Mouse (Mus musculus) retina, adult 2 months (tissue): ENCODE data around the gene Fat3.

Experiments used
- DNase-seq: peaks from one replicate; pipeline ENCODE4 v3.0.0-alpha.2; 2012; ENCODE audit warnings: low read depth, low spot score

Fat3 gene

DNA sequence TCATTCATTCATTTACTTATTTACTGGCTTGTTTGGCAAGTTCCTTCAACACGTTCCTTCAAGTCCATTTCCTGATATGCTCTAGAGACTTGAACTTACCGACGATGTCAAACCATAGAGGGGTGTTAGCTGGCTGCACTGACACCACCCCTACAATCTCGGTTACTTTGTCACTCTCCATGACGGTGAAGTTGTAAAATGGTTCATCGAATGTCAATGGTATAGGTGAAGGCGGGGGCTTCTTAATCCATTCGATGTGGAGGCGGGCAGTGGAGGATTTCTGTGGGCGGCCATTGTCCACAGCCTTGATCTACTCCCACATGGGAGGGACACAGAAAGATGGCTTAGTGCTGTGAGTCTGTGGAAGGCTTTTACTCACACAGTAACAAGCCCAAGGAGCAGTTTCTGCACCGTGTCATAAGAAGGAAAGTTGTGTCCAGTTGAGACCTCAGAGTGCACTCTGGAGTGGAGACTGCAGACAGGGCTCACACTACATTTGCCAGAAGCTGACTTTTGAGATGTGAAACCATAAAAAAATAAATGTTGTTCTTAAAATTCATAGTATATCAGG is 471.3 kb downstream of the Fat3 start:
- no peak for DNase-seq

DNA sequence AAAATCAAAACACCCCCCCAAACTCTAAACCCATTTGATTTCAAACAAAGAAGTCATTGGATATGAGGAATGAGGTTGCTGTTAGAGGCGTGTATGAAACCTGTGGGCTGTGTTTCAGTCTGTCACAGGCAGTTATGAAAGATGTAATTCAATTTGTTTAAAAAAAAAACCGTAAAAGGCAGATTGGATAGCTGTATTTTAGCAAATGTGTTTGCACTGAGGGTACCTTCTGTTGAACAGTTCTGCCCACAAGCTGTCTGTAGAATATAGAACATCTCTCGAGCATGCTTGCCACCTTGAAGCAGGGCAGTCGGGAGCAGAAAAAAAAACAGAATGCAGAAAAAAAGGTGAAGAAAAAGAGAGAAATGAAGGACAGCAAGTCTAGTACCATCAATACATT is 472.0 kb downstream of the Fat3 start:
- no peak for DNase-seq

DNA sequence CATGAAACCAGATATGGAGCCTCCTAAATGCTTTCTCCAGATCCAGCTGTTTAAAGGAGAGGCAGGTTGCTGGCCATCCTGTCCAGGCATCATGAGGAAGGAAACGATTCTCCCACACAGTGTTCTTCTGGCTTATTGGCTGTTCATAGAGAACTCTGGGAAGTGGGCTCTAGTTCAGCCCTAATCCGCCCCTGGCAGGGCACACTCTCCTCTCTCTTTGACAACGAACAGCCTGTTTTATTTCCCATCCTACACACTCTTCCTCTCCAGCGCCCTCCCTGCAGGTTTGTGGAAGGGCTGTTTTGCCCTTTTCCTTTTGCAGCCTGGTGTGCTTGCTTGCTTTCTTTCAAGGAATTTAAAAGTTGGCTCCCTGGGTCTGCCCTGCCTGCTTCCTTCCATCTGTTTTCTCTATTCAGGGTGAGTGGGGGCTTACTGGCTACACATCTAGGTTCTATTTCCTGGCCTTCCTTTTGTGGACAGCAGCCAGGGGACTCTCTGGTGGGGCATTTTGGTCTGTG is 472.6 kb downstream of the Fat3 start:
- DNase-seq: no peak

DNA sequence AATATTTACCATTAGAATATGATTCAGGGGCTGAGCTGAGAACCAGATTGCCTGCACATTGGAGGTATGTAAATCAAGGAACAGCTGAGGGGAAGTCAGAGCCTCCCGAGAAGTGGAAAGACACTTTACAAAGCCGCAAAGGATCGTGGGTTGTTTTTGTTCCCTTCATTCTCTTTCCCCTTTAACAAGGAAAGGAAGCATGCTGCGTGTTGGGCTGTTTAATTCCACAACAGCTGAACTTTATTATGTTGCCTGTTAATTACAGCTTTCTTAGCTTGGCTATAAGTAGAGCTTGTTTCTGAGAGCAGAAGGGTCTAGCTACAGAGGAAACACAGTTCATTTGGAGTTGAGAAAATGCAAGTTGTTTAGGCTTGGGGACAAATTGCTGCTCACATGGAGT is 475.0 kb downstream of the Fat3 start:
- no peak for DNase-seq

DNA sequence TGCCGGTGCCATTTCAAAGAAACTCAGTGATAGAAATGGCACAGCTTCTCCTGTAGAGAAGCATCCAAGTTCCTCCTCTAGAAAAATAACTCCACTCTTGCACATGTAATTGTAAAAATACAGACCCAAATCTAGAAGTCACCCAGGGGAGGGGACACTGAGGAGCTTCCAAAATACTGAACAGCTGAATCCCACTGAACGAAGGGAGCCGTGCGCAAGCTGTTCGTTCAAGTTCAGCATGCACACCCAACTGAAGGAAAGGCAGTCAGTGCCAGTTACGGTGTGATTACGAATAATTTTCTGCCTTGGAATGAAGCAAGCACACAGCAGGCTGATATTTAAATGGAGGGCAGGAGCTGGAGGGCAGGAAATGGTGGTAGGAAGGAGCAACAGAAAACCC is 476.4 kb downstream of the Fat3 start:
- no peak for DNase-seq

DNA sequence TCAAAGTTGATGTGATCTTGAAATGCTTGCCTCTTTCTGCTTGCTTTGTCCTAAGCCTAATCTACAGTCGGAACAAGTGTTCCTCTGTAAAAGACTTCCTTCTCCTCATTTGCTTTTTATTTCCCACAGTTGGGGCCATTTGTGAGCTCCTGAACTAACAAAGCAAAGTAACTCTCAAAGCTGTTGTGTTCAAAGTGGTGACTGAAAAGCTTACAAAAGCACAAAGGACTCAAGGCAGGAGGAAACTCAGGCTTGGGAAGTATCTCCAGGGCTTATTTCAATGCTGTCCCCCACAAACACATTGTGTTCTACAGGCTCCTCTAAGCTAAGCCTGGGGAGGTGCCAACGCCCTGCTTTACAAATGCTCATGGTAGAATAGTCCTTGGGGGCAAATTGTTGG is 487.0 kb downstream of the Fat3 start:
- DNase-seq: no peak

DNA sequence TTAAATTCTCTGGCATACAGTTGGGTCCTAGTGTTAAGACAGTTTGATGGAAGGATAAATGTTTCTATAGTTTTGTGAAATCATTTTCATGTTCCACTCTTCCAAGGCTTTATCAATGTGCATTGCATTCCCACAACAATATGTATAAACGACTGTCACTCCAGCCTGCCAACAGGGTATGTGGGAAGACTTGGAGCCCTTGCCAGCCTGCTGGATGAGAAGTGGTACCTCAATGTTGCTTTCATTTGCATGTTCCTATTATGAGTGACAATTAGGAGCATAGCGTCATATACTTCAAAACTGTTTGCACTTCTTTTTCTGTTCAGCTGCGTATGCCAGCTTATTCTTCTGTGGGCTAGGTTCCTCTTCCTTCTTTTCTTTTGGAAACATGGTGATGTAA is 489.7 kb downstream of the Fat3 start:
- no peak for DNase-seq

DNA sequence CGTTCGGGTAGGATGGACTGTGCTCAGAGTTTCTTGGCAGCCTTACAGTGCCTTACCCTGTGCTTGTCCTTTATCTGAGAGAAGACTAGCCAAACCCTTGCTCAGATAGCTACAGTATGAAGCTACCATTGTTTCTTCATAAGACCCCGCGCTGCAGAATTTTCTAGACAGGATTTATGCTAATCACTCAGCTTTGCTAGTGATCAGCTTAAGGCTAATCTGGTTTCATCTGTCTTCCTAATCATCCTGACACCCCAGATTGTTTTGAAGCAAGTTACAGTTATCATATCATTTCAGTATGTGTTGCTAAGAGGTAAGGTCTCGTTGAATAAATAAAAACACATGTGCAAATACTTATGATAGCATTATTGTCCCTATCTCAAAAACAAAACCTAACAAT is 493.6 kb downstream of the Fat3 start:
- no peak for DNase-seq

DNA sequence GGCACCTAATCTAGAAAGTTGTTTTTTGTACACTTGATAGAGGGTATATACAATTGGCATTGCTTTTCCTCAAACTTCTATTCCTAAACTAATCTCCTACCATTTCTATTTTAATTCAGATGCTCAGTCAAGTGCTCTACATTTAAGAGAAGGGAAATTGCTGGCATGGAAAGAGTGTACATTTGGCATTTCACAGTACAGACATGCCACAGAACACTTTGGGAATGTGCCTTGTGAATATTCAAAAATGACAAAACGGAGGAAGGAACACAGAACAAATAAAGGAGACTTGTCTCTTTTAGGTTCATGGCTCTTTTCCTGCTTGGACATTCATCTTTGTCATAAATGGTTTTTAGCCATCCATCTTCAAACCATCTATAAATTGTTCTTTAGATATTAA is 498.1 kb downstream of the Fat3 start:
- DNase-seq: no peak

DNA sequence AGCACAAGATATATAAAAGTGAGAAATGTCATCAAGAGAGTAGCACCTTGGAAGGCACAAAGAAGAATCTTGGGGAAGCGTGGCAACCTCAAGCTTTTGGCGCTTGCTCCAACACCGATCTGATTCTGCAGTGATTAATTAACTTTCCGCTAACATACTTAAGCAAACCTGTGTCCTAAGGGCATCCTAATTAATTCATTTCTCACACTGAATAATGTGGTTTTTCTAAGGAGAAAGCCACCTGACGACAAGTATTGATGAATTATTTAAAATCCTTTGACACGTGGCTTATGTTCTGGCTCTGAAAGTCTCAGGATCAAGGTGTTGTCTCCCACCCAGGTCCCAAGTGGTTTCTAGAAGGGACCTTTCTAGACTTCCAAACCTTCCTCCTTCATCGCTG is 506.3 kb downstream of the Fat3 start:
- DNase-seq: no peak

DNA sequence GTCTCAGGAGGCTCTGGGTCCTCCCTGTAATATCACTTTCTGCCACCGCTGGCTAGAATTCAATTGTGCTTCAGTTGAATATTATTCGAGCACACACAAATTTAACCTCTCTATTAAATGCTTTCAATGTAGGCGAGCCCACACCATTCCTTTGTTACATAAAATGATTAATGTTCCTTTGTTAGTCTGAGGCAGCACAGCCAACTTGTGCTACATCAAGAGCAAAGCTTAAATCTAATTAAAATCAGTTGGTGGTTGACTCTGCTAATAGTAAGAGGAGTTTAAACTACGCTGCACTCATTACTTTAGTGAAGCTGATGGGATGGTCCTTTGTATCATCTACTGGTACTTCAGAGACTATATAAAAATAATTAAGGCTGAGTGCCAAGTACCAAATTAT is 506.9 kb downstream of the Fat3 start:
- no peak for DNase-seq

DNA sequence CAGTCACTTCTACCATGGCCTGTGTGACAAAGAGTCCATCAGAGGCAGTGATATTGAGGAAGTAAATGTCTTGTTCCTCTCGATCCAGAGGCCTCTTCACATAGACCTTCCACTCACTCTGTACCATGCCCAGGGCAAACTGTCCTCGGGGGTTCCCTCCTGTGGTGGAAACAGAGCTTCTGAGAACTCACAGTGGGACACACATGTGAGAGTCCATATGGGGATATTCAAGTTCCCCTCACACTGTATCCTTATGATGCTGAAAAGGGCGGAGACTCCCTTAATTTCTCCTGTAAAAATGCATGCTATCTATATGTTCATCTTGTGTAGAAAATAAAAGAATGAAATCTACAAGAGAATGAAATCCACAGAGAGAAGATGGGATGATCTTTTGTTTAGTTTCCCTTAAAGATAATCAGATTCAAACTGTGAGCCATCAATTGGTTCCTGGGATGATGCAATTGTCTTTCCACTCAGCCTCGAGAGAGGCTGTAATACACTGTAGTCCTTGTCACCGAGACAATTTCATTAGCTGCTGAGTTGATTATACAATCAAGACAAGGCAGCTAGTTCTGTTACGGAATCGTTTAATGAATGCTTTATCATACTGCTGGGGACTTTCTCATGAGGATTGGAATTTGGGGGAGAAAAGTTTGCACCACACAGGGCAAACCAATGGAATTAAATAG is 508.8 kb downstream of the Fat3 start:
- DNase-seq: no peak

DNA sequence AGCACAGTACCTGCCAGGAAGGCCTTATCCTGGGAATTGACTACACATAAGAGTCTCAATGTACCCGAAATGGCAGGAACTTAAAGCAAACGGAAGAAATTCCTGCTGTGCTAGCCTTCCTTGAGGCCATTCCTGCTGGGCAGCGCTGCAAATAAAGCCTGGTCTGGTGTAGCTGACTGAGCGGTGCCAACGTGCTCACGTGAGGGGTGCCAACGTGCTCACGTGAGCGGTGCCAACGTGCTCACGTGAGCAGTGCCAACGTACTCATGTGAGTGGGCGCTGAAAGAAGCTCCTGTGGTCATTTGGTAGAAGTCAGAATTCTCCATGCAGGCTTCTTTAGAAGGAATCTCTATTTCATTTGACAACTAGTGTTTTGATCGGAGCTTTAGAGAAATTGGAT is 522.8 kb downstream of the Fat3 start:
- DNase-seq: no peak

DNA sequence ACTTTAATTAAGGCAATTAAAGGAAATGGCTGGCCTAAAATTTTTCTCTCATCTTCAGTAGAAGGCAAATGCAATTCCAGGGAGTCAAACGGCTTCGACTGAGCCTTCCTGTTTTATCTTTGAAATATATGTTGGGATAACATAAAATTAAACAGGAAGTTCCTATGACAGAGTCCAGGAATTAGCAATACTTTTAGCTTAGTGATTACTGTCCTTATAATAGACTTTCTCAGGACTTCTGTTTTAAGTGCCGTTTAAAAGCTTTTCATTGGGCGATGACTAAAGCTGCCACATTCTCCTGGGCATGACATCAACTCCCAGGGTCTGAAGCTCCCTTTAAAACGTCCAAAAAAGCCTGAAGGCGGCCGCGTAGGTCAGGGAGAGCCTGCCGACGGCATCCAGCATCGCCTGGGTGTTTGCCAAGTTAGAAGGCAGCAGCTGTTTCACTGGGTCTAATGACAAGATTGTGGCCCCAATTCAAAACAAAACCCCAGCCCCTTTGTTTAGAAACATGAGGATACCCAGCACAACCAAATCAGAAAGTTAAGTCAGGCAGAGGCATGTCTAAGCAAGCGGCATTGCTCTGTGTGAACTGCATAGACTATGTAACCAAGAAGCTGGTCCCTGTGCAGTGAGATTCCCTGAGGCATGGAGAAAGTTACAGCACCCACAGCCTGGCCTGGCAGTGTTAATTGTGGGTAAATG is 524.0 kb downstream of the Fat3 start:
- no peak for DNase-seq

DNA sequence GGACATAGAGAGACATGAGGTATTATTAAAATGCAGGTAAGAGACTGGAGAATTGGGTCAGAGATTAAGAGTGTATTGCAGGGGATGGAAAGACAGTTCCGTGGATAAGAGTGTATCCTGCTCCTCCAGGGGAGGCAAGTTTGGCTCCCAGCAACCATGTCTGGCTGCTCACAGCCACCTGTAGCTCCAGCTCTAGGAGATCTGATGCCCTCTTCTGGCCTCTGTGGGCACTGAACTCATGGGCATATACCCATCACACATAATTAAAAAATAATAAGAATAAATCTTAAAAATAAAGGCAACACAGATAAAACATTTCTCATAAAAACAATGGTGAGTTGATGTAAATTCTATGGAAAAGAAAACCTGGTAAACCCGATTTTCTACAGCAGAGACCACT is 525.1 kb downstream of the Fat3 start:
- no peak for DNase-seq

DNA sequence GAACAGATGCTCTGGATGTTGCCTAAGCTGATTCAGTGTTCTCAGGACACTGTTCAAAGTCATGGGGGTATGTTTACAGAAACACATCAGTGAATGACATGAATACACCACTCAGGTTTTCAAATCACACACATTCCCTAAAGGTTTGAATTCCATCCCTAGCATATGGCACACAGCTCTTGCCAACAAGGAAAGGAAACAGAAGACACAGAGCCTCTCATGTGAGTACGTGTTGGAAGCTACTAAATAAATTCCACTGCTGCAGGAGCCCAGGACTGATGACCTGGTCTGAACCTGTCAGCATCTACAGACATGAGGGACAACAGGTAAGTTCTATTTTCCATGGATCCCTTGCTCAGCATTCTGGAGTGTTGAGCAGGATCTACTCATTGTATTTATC is 528.9 kb downstream of the Fat3 start:
- no peak for DNase-seq

DNA sequence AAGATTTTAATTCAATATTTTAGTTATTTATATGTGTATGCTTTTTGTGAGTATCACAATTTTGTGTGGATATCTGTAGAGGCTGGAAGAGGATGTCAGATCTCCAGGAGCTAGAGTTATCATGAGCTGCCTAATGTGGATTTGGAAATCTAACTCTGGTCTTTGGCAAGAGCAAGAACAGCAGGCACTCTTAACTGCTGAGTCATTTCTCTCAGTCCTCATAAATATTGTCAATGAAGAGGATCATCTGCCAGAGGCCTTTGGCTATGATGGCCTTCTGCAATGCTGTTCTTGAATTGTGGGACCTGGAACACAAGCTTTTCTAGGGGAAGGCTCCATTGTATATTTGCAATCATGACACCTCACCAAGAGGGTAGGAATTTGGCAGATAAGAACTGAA is 529.7 kb downstream of the Fat3 start:
- no peak for DNase-seq

DNA sequence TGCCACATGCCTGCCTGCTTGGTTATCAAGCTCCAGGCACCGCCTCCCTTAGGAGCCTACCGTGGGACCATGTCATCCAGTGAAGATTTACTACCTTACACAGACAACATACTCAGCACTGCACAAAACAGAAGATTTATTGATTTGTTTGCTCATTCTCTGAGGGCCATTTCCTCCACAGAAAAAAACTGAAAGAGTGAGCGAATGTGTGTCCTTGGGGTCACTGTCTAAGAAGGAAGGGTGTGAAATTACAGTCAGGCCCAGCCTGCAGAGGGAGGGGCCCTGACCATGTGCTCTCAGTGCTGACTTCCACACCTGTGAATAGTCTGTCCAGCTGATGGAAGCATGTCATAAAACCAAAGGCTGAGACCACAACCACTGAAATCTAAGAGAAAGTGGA is 536.9 kb downstream of the Fat3 start:
- DNase-seq: no peak

DNA sequence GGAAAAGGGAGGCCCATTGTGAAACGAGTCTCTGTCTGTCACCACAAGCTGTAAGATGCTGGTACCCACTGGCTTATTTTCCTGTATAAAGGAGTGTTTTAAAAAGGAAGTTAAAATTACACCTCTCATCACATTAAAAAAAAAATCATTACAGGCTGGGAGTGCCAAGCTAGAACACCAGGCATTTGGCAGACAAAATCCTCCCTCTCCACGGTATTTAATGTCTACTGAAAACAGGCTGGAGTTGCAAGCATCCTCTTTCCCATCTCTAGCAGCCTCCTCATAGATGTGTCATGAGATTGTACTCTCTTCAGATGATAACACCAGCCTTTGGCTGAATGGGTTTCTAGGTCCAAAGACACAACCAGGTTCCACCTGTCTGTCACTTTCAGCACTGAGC is 538.2 kb downstream of the Fat3 start:
- no peak for DNase-seq

DNA sequence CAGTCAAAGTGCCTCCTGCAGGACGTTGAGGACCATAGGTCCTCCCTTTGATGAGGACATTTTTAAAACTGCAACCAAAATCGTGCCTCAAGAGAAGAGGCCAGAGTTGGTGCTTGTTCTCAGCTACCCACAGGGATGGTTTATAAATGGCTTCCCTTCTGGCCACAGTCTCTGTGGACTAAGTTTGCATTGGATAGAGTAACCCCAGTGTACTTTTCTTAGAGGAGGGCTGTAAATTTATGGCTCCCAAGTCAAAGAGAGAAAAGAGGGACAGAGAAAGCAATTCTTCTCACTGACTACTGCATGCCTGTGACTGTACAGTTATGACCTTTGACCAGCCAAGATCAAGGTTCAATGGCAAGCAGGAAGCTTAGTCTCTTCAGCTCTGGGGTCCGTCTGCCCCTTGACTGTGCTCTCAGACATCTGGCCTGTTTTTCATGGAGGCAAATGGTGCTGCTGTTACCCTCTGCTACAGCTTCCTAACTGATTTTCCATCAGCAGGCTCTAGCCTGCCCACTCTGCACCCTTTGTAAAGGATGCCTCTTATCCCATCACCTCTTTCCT is 542.8 kb downstream of the Fat3 start:
- DNase-seq: no peak

DNA sequence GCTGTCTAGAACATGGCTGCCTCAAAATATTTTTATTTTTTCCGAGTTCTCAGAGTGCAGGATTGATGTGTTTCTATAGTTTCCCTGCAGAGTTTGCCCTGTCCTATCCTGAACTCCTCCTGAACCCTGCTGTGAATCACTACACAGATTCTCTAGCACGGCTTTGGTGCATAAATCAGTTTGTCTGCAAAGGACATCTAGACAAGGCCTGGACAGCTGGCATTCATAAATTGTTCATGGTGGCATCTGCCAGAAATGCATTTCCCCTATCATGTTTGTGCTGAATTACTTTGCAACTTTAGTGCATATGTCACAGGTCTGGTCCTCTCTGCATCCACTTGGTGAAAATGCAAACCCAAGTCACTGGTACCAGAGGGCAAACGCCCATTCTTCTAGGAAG is 543.3 kb downstream of the Fat3 start:
- no peak for DNase-seq

DNA sequence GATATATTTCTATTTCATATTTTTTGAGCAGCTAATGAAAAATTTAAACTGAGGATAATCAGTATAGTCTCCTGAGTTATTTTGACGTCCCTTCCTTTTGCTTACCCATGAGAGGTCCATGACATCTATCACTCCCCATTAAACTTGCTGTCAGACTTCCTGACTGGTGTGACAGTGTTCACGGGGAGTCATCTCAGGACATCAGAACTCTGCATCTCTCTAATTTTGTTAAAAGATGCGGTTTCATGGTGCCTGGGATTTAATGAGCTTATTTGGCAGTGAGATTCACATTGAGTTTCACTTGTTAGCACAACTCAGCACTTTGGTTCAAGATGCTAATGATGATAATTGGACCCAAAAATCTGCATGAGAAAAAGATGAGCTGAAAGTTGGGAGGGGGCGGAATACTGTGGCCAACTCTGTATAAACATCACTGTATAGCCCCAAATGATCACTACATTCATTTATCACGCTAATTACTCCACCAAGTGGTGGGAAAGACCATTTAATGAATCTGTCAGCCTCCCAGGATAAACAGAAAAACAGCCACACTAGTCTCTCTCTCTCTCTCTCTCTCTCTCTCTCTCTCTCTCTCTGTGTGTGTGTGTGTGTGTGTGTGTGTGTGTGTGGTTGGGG is 545.8 kb downstream of the Fat3 start:
- DNase-seq: no peak
